Mouse (Mus musculus) midbrain, embryonic 11.5 days (tissue): Measurements from ENCODE around the gene Egflam. TPM values are rescaled to one million over a fixed set of nuclear protein-coding genes. Genes with fewer than 3 reads are reported as not detected.

ENCODE experiments used
- ATAC-seq: fragments of 200-750 bp; cut with Nextera tagmentation; 2 replicates; pipeline ENCODE4 v1.8.0; 2017; ENCODE audit warnings: moderate TSS enrichment, moderate library complexity; ENCODE audit not compliant: low FRiP score
- DNase-seq: peaks from one replicate; pipeline ENCODE4 v3.0.0; 2015; ENCODE audit warnings: low spot score; ENCODE audit errors: missing footprints
- H3K27ac ChIP-seq: fragments of 300-500 bp; sonication (generic); 2 replicates; pipeline ENCODE4 v1.5.1; 2014; ENCODE audit warnings: low read depth, low read length
- H3K27me3 ChIP-seq: fragments of 300-500 bp; sonication (generic); 2 replicates; pipeline ENCODE4 v1.6.1; 2014; ENCODE audit warnings: mild to moderate bottlenecking, low read length, moderate library complexity, mixed read lengths; ENCODE audit not compliant: control insufficient read depth, insufficient read depth
- H3K36me3 ChIP-seq: fragments of 300-500 bp; sonication (generic); 2 replicates; pipeline ENCODE4 v1.6.1; 2014; ENCODE audit warnings: mild to moderate bottlenecking, low read length, moderate library complexity, mixed read lengths; ENCODE audit not compliant: control insufficient read depth, insufficient read depth
- H3K4me1 ChIP-seq: fragments of 300-500 bp; sonication (generic); 2 replicates; pipeline ENCODE4 v1.6.1; 2014; ENCODE audit warnings: low read length; ENCODE audit not compliant: control insufficient read depth, insufficient read depth
- H3K4me2 ChIP-seq: fragments of 300-500 bp; sonication (generic); 2 replicates; pipeline ENCODE4 v1.6.1; 2014; ENCODE audit warnings: mild to moderate bottlenecking, moderate library complexity
- H3K4me3 ChIP-seq: fragments of 300-500 bp; sonication (generic); 2 replicates; pipeline ENCODE4 v1.5.1; 2014; ENCODE audit warnings: low read depth, low read length
- H3K9ac ChIP-seq: fragments of 300-500 bp; sonication (generic); 2 replicates; pipeline ENCODE4 v1.6.1; 2014; ENCODE audit warnings: low read length
- H3K9me3 ChIP-seq: fragments of 300-500 bp; sonication (generic); 2 replicates; pipeline ENCODE4 v1.6.1; 2016; ENCODE audit warnings: low read length; ENCODE audit not compliant: control insufficient read depth
- WGBS: fragments of 180-500 bp; shearing (Covaris S2); extraction: QIAGEN DNeasy Blood & Tissue Kit; methylation state at CpG from one replicate; pipeline ENCODE4 v1.1.7; 2014; 5-methylcytosine and 5-hydroxymethylcytosine counted together
- polyA plus RNA-seq: library from polyadenylated mRNA; unstranded; fragments of >200 nt; fragmentation: Nextera tagmentation; extraction: Ambion mirVana; gene quantifications from 2 replicates; pipeline ENCODE4 v1.2.1, GENCODE M21; 2014

Egflam gene
- 9.7 and 10.3 TPM in 2 replicates for polyA plus RNA-seq

DNA sequence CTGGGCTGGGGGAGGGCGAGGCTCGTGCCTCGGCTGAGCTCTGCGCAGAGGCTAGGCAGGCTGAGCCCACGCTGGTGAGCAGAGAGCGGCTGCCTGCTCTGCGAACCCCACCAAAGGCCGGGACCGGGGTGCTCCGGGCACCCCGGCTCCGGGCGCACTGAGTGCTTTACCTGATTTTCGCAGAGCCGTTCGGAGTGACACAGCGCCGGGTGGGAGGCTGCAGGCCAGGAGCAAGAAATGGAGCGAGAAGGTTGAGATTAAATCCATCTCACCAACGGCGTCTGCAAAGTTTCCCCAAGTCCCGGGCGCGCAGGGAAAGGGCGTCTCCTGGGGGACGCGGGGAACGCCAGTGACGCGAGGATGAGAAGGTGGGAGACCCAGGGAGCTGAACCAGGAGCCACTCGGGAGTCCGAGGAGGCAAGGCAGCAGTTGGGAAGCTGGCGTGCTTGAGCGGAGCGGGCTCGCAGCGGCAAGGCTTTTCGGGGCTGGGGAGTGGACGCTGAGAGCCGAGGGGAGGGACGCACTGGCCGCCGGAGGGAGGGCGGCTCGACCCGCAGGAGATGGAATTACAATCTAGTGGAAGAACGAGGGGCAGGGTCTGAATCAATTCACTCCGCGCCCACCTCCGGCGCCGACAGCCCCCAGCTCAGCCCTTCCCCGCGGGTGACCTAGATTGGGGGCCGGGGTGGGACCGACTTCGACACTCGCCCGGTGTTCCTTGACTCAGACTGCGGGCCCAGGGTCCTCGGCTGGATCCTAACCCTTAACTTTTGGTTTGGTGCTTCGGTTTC is at the start of gene Egflam:
Egflam (minus strand) TSS at position 578 of the 791 bp plus-strand sequence.
- H3K36me3 ChIP-seq, result no peaks in the 10 kb centered on the region
- WGBS, result under 1% methylated on average over 62 of the region's 62 CpGs
- DNase-seq (peak; percentile 96), ATAC-seq (peak; percentile 80)
- H3K4me3 ChIP-seq, result peak within 1 kb of the TSS; percentile 59
- H3K27ac ChIP-seq, result no peak within 1 kb of the TSS
- no peaks in the 10 kb centered on the region for H3K9me3 ChIP-seq
- peaks cover 4% of the 10 kb centered on the region; the same call in 1 of the 2 replicates for H3K27me3 ChIP-seq
- peaks cover 4% of the 10 kb centered on the region for H3K4me1 ChIP-seq
- H3K4me2 ChIP-seq, result peak within 1 kb of the TSS; percentile 94
- H3K9ac ChIP-seq, result peak within 1 kb of the TSS; percentile 72

GRCm38 (mm10) chr15:7443396-7444315 is 45.5 kb upstream of the Egflam start:
- 68% methylated on average over 17 of the region's 17 CpGs for WGBS
- peak; percentile 87 for DNase-seq
- no peak overlapping the region for H3K27ac ChIP-seq
- no peak overlapping the region for H3K9ac ChIP-seq
- peak; percentile 55; the same call in 1 of the 2 replicates for ATAC-seq
- no peaks in the 10 kb centered on the region for H3K36me3 ChIP-seq
- H3K9me3 ChIP-seq, result no peaks in the 10 kb centered on the region
- H3K27me3 ChIP-seq, result no peaks in the 10 kb centered on the region
- H3K4me3 ChIP-seq, result no peak overlapping the region
- H3K4me1 ChIP-seq, result no peaks in the 10 kb centered on the region
- no peak overlapping the region for H3K4me2 ChIP-seq

DNA sequence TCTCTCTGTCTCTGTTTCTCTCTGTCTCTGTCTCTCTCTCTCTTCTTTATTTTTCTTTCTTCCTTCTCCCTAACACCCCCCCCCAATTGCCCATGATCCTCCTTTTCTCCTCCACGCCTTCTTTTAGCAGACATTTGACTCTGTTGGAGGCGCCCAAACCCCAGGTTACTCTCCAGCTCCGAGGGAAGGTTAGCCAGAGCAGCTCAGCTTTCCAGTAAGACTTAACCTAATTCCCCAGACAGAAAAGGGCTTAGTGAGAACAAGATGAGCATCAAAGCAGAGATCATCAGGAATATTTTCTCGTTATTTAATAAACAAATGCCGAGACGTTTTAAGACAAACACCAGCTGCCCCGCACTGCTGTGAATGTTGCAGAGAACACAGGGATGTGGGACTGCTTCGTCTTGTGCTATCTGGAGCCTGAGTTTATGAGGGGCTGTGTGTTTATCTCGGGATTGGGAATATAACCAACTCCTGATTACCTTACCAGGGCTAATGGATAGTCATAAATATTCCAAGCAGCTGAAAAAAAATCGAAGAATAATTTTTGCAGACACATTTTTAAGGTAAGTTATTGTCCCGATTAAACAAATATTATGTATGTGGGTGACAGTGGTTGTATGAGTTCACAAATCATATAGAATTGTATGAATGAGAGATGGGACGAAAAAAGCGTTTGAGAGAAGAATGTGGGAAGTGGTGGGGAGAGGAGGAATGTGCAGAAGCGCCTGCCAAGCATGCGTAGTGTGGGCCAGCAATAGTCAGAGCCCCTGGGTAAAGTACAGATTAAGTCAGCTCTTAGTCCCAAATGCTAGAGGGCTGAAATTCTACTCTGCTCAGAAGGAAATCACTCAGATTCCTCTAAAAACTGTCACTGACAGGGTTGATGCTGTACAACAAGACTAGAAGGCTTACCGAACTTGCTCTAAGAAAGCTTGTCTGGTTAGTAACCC is 44.2 kb upstream of the Egflam start:
- no peak for ATAC-seq
- Histone ChIP-seq H3K9ac (no peak overlapping the region), H3K4me1 (no peaks in the 10 kb centered on the region), H3K27me3 (no peaks in the 10 kb centered on the region), H3K4me2 (no peak overlapping the region), H3K27ac (no peak overlapping the region), H3K4me3 (no peak overlapping the region), H3K9me3 (no peaks in the 10 kb centered on the region), H3K36me3 (no peaks in the 10 kb centered on the region)
- 64% methylated on average over 16 of the region's 16 CpGs for WGBS
- DNase-seq, result no peak

- no peak for ATAC-seq
- Histone ChIP-seq H3K9ac (no peak overlapping the region), H3K27me3 (no peaks in the 10 kb centered on the region), H3K4me3 (no peak overlapping the region), H3K4me1 (no peaks in the 10 kb centered on the region), H3K9me3 (no peaks in the 10 kb centered on the region), H3K27ac (no peak overlapping the region), H3K4me2 (no peak overlapping the region), H3K36me3 (no peaks in the 10 kb centered on the region)
- DNase-seq, result no peak
- 81% methylated on average over 2 of the region's 2 CpGs for WGBS
Measured at GRCm38 (mm10) chr15:7424282-7424681, 26.1 kb upstream of the Egflam start.

DNA sequence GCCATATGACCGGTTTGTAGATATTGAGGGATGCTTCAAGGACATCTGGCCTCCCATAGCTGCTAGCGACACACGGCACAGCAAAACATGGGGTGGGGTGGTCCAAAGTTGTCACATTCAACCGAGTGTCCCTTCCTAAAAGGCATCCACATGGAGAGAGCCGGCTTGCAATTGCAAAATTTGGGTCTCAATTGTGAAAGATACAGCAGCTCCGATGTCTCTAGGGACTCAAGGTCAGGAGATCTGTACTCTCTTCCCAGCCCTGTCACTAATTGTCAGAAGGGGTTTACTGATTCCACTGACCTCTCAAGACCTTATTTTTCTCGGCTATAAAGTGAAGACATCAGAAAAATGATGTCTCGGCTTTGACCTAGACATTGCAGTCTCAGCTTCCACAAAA is 6.3 kb upstream of the Egflam start:
- Histone ChIP-seq H3K4me1 (no peaks in the 10 kb centered on the region), H3K36me3 (no peaks in the 10 kb centered on the region), H3K27ac (no peak overlapping the region), H3K9me3 (no peaks in the 10 kb centered on the region), H3K4me2 (no peak overlapping the region), H3K9ac (no peak overlapping the region), H3K27me3 (no peaks in the 10 kb centered on the region), H3K4me3 (no peak overlapping the region)
- WGBS, result 86% methylated on average over 8 of the region's 8 CpGs
- no peak for DNase-seq
- no peak for ATAC-seq

- ATAC-seq, result peak; percentile 74
- Histone ChIP-seq H3K4me2 (peak overlapping the region; percentile 94), H3K4me1 (peaks cover 4% of the 10 kb centered on the region), H3K27ac (no peak overlapping the region), H3K36me3 (no peaks in the 10 kb centered on the region), H3K9ac (peak overlapping the region; percentile 72), H3K4me3 (peak overlapping the region; percentile 59), H3K27me3 (peaks cover 4% of the 10 kb centered on the region; the same call in 1 of the 2 replicates), H3K9me3 (no peaks in the 10 kb centered on the region)
- 4% methylated on average over 17 of the region's 17 CpGs for WGBS
- peak; percentile 90 for DNase-seq
Measured at GRCm38 (mm10) chr15:7398609-7399540, 680 bp upstream of the Egflam start.

DNA sequence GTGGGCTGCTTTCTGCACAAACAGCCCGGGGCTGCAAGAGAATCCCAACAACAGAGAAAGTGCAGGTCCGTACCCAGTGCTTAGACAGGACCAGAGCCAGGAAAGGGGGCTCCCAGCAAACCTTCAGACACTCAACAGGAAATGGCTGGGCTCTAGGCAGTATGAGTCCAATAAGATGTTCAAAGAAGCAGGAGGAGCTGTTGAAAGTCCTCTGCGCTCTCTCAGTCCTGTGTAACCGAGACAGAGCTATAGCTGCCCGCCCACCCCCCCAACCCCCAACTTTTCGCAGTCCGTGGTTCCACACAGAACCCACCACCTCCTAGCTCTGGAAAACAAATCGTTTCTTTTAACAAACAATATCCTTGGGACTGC is 763 bp downstream of the Egflam start:
- Histone ChIP-seq H3K4me3 (peak overlapping the region; percentile 59), H3K9me3 (no peaks in the 10 kb centered on the region), H3K27me3 (peaks cover 4% of the 10 kb centered on the region; the same call in 1 of the 2 replicates), H3K4me2 (peak overlapping the region; percentile 94), H3K4me1 (peaks cover 4% of the 10 kb centered on the region), H3K9ac (peak overlapping the region; percentile 72), H3K36me3 (no peaks in the 10 kb centered on the region), H3K27ac (no peak overlapping the region)
- WGBS, result 2% methylated on average over 8 of the region's 8 CpGs
- peak; percentile 91 for DNase-seq
- peak; percentile 42; the same call in 1 of the 2 replicates for ATAC-seq
